Mouse (Mus musculus) cerebellum, adult 8-10 months (tissue): ENCODE results near the gene Pdilt.
"Not testable (repeated sequence)": the region's sequence is repeated elsewhere in the genome, so short reads cannot be mapped to it uniquely, and the experiment has no call there.

Source experiments
- DNase-seq: peaks from one replicate; pipeline ENCODE4 v3.0.0; 2022

Gene Pdilt

GRCm38 (mm10) chr7:119523389-119523788, at the start of gene Pdilt:
Gene Pdilt, minus strand, starts transcription at chr7:119523489.
- no peak for DNase-seq

- not testable (repeated sequence) for DNase-seq
Measured at GRCm38 (mm10) chr7:119562476-119562875, 39.2 kb upstream of the Pdilt start.

GRCm38 (mm10) chr7:119561441-119561840, 38.2 kb upstream of the Pdilt start:
- no peak for DNase-seq

GRCm38 (mm10) chr7:119560452-119560835, 37.2 kb upstream of the Pdilt start:
- no peak for DNase-seq

GRCm38 (mm10) chr7:119559789-119560451, 36.6 kb upstream of the Pdilt start:
- DNase-seq = no peak

- no peak for DNase-seq
Measured at GRCm38 (mm10) chr7:119554040-119554439, 30.8 kb upstream of the Pdilt start, which contains the start of gene Acsm2. Gene Acsm2, plus strand, starts transcription at chr7:119554340.

GRCm38 (mm10) chr7:119550471-119551222, 27.4 kb upstream of the Pdilt start:
- DNase-seq = no peak

- DNase-seq = no peak
Measured at GRCm38 (mm10) chr7:119545572-119545971, 22.3 kb upstream of the Pdilt start.

- DNase-seq = no peak
Measured at GRCm38 (mm10) chr7:119542445-119542844, 19.2 kb upstream of the Pdilt start.

- no peak for DNase-seq
Measured at GRCm38 (mm10) chr7:119534389-119534788, 11.1 kb upstream of the Pdilt start.

GRCm38 (mm10) chr7:119532924-119533323, 9.6 kb upstream of the Pdilt start:
- DNase-seq = no peak

GRCm38 (mm10) chr7:119528617-119529016, 5.3 kb upstream of the Pdilt start:
- DNase-seq = no peak

- no peak for DNase-seq
Measured at GRCm38 (mm10) chr7:119527548-119527947, 4.3 kb upstream of the Pdilt start.

- no peak for DNase-seq
Measured at GRCm38 (mm10) chr7:119527135-119527534, 3.8 kb upstream of the Pdilt start.

- no peak for DNase-seq
Measured at GRCm38 (mm10) chr7:119526486-119526885, 3.2 kb upstream of the Pdilt start.

GRCm38 (mm10) chr7:119525881-119526281, 2.6 kb upstream of the Pdilt start:
- DNase-seq = no peak

- DNase-seq = no peak
Measured at GRCm38 (mm10) chr7:119522385-119522784, 904 bp downstream of the Pdilt start.

- no peak for DNase-seq
Measured at GRCm38 (mm10) chr7:119521816-119522215, 1.5 kb downstream of the Pdilt start.

GRCm38 (mm10) chr7:119519654-119520053, 3.6 kb downstream of the Pdilt start:
- DNase-seq = peak; percentile 58

- DNase-seq = no peak
Measured at GRCm38 (mm10) chr7:119519163-119519562, 4.1 kb downstream of the Pdilt start, which contains the start of gene Acsm5. Gene Acsm5, plus strand, starts transcription at chr7:119519463.

- no peak for DNase-seq
Measured at GRCm38 (mm10) chr7:119516272-119516558, 7.1 kb downstream of the Pdilt start.

GRCm38 (mm10) chr7:119515492-119516271, 7.6 kb downstream of the Pdilt start:
- DNase-seq = peak; percentile 53

- DNase-seq = peak; percentile 43
Measured at GRCm38 (mm10) chr7:119513056-119513455, 10.2 kb downstream of the Pdilt start.

- no peak for DNase-seq
Measured at GRCm38 (mm10) chr7:119511143-119511542, 12.1 kb downstream of the Pdilt start.
